29 mouse cellular contexts compared by ENCODE assay signal in the genomic region with DNA sequence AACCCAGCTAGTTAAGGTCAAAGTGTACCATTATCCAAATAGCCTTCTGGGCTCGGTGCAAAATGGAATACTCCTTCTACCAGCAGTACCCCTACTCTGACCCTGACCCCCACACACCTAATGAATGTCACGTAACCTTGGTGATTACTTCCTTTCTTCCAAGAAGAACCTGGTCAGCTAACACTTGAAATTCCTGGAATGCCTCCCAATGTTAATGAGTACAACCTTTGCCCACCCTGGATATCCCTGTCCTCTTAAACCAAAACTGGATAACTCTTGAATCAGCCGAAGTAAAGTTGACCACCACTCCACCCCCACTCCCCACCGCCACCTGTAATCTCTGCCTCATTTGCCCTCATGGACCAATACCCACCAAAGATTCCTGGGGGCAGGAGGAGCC. TPM values are rescaled to one million over a fixed set of nuclear protein-coding genes. Genes with fewer than 3 reads are reported as not detected.
DNase-seq lines count a peak whose midpoint lies in the region; ATAC-seq and TF ChIP-seq lines count a peak whose summit lies in the region.
"Had no signal": no experiment of that assay in that cellular context is flagged by ENCODE, and none has a peak within 500 bp of the region (broad histone marks: within the 10 kb centered on the region; RNA-seq: fewer than 3 reads in every experiment).

No protein-coding gene starts in this region.

- no peaks in the 10 kb centered on the region for H3K27me3 ChIP-seq in lung, embryonic 16.5 days (ENCODE audit: control insufficient read depth, insufficient read depth, low read depth, low read length)
- H3K27me3 ChIP-seq in kidney, adult 2 months (replicated peaks; ENCODE audit: control insufficient read depth, insufficient read depth, low read length): no peaks in the 10 kb centered on the region; the same call in 1 of the 2 replicates
- no peaks in the 10 kb centered on the region for H3K27me3 ChIP-seq in hindbrain, embryonic 10.5 days (ENCODE audit: insufficient read depth, poor library complexity, severe bottlenecking)
- H3K27me3 ChIP-seq: embryonic facial prominence, embryonic 13.5 days; forebrain, embryonic 15.5 days; hindbrain, embryonic 15.5 days; midbrain, embryonic 15.5 days; Patski had no signal

- no peaks in the 10 kb centered on the region for H3K4me1 ChIP-seq in lung, embryonic 16.5 days (replicated peaks; ENCODE audit: control insufficient read depth, insufficient read depth, low read length)
- peaks cover 18% of the 10 kb centered on the region for H3K4me1 ChIP-seq in kidney, adult 2 months (ENCODE audit: control insufficient read depth, insufficient read depth, low read length)
- no peaks in the 10 kb centered on the region for H3K4me1 ChIP-seq in hindbrain, embryonic 10.5 days (replicated peaks)
- H3K4me1 ChIP-seq: embryonic facial prominence, embryonic 13.5 days; forebrain, embryonic 10.5 days; forebrain, embryonic 15.5 days; hindbrain, embryonic 15.5 days; midbrain, embryonic 15.5 days had no signal

- 50% methylated on average over 4 of the region's 4 CpGs for WGBS in lung, embryonic 16.5 days
- 39% methylated on average over 4 of the region's 4 CpGs for WGBS in kidney, adult 2 months
- 80% methylated on average over 4 of the region's 4 CpGs for WGBS in hindbrain, embryonic 10.5 days

- no peak overlapping the region for H3K27ac ChIP-seq in lung, embryonic 16.5 days (ENCODE audit: low read length)
- H3K27ac ChIP-seq in kidney, adult 2 months (ENCODE audit: insufficient read depth, low read depth, low read length): no peak overlapping the region
- no peak overlapping the region for H3K27ac ChIP-seq in hindbrain, embryonic 10.5 days
- H3K27ac ChIP-seq: embryonic facial prominence, embryonic 13.5 days; forebrain, embryonic 10.5 days; forebrain, embryonic 15.5 days; hindbrain, embryonic 15.5 days; liver, embryonic 12.5 days; macrophage; midbrain, embryonic 15.5 days; stomach, postnatal 0 days had no signal

- DNase-seq in lung, postnatal 4 days: no peak
- DNase-seq in kidney, adult 2 months: peak; percentile 90
- peak; percentile 24 for DNase-seq in kidney, postnatal 10 days
- DNase-seq in heart, postnatal 14 days: no peak
- no peak for DNase-seq in hindbrain, embryonic 10.5 days (ENCODE audit: low spot score)
- DNase-seq: adrenal gland, postnatal 25 days; cerebellum, adult 11-12 months; cerebellum, adult 9-11 months; embryo, embryonic 11 days; layer of hippocampus, postnatal 36 days; left cerebral cortex, postnatal 4 days; liver, postnatal 0 days; right cerebral cortex, postnatal 4 days; thymus, adult 18-20 months; thymus, postnatal 25 days had no signal

- intact Hi-C loops in heart, postnatal 14 days (cut with DNase I): no loop called here

- no peak for TF ChIP-seq CTCF in kidney, adult 2 months (conservative IDR thresholded peaks at IDR 0.05; ENCODE audit: insufficient read depth, insufficient read length, low read depth, low read length)

- peak; percentile 34 for ATAC-seq in lung, embryonic 16.5 days (ENCODE audit: low read depth)
- ATAC-seq in megakaryocyte progenitor cell, adult 5-6 weeks (replicated peaks; ENCODE audit: poor library complexity): no peak
- ATAC-seq: CD4-positive, CD25-positive, alpha-beta regulatory T cell, adult 4 months; forebrain, embryonic 15.5 days; inflammation-experienced regulatory T-cells, adult 6 months; liver, embryonic 12.5 days; liver, postnatal 0 days; lung, postnatal 0 days; midbrain, embryonic 15.5 days; Patski had no signal

- H3K9ac ChIP-seq in lung, embryonic 16.5 days (ENCODE audit: low read length): no peak overlapping the region
- H3K9ac ChIP-seq: embryonic facial prominence, embryonic 13.5 days; forebrain, embryonic 15.5 days; hindbrain, embryonic 15.5 days; liver, embryonic 12.5 days; liver, postnatal 0 days; midbrain, embryonic 15.5 days had no signal

- H3K4me3 ChIP-seq in lung, embryonic 16.5 days (ENCODE audit: low read length): no peak overlapping the region
- H3K4me3 ChIP-seq in kidney, adult 2 months (ENCODE audit: insufficient read depth, low read depth, low read length): no peak overlapping the region
- H3K4me3 ChIP-seq in hindbrain, embryonic 10.5 days: no peak overlapping the region
- H3K4me3 ChIP-seq: embryonic facial prominence, embryonic 13.5 days; forebrain, embryonic 10.5 days; forebrain, embryonic 15.5 days; hindbrain, embryonic 15.5 days; liver, embryonic 12.5 days; midbrain, embryonic 15.5 days had no signal

- H3K4me2 ChIP-seq in lung, embryonic 16.5 days (ENCODE audit: low read depth, low read length): no peak overlapping the region
- H3K4me2 ChIP-seq: embryonic facial prominence, embryonic 13.5 days; forebrain, embryonic 15.5 days; hindbrain, embryonic 15.5 days; liver, embryonic 12.5 days; midbrain, embryonic 15.5 days had no signal

- no peak for TF ChIP-seq POLR2A in kidney, adult 2 months (IDR thresholded peaks at IDR 0.05; ENCODE audit: low read depth, low read length)

- no peaks in the 10 kb centered on the region for H3K36me3 ChIP-seq in lung, embryonic 16.5 days (ENCODE audit: control insufficient read depth, insufficient read depth, low read length)
- no peaks in the 10 kb centered on the region for H3K36me3 ChIP-seq in kidney, adult 2 months (ENCODE audit: control insufficient read depth, insufficient read depth, low read length)
- H3K36me3 ChIP-seq in hindbrain, embryonic 10.5 days: no peaks in the 10 kb centered on the region
- H3K36me3 ChIP-seq: embryonic facial prominence, embryonic 13.5 days; forebrain, embryonic 10.5 days; forebrain, embryonic 15.5 days; hindbrain, embryonic 15.5 days; liver, embryonic 12.5 days; midbrain, embryonic 15.5 days had no signal

- H3K9me3 ChIP-seq in lung, embryonic 16.5 days (ENCODE audit: control insufficient read depth, low read length): no peaks in the 10 kb centered on the region
- H3K9me3 ChIP-seq in hindbrain, embryonic 10.5 days: 0 out of 2 replicates have a peak, but pooled peaks cover 6% of the 10 kb centered on the region
- H3K9me3 ChIP-seq: embryonic facial prominence, embryonic 13.5 days; forebrain, embryonic 10.5 days; forebrain, embryonic 15.5 days; hindbrain, embryonic 15.5 days; liver, embryonic 12.5 days; midbrain, embryonic 15.5 days had no signal

RNA-seq across cellular contexts. Expression of gene Gpt2, which starts 19.1 kb away (rescaled TPM):
- 13.8 and 15.5 TPM in 2 replicates for polyA plus RNA-seq in lung, embryonic 16.5 days (2015; fragmentation: Nextera tagmentation; extraction: Ambion mirVana)
- 51.5 and 55.9 TPM in 2 replicates for polyA plus RNA-seq in kidney, adult 2 months (2012; rRNA removed)
- total RNA-seq in megakaryocyte progenitor cell, adult 5-6 weeks (2015): 2.5 and 3.5 TPM in 2 replicates
- total RNA-seq in megakaryocyte progenitor cell, adult 5-6 weeks (2017): 4.6 and 5.3 TPM in 2 replicates
- total RNA-seq in heart, postnatal 14 days (2021): 10 to 100 TPM; 37.6 to 45.2 TPM
- 32.2 and 35.3 TPM in 2 replicates for polyA plus RNA-seq in hindbrain, embryonic 10.5 days (2016; fragmentation: Nextera tagmentation; extraction: Ambion mirVana)

RNA-seq across cellular contexts. Expression of gene 4921524J17Rik, which starts 40.6 kb away (rescaled TPM):
- polyA plus RNA-seq in lung, embryonic 16.5 days (2015; fragmentation: Nextera tagmentation; extraction: Ambion mirVana): 38.2 and 44.6 TPM in 2 replicates
- 4.2 and 6.9 TPM in 2 replicates for polyA plus RNA-seq in kidney, adult 2 months (2012; rRNA removed)
- 33.6 and 42.2 TPM in 2 replicates for total RNA-seq in megakaryocyte progenitor cell, adult 5-6 weeks (2015)
- 58.3 and 61.4 TPM in 2 replicates for total RNA-seq in megakaryocyte progenitor cell, adult 5-6 weeks (2017)
- 10 to 100 TPM; 20.7 to 23.2 TPM for total RNA-seq in heart, postnatal 14 days (2021)
- polyA plus RNA-seq in hindbrain, embryonic 10.5 days (2016; fragmentation: Nextera tagmentation; extraction: Ambion mirVana): 39.8 and 42.9 TPM in 2 replicates

Comparison
In these comparisons a context has a peak if more than half of its experiments do, and no peak if none do; other contexts are left out.
1. DNase-seq: peak in kidney, adult 2 months (single experiment) and kidney, postnatal 10 days (single experiment); none in lung, postnatal 4 days (0 of 2), heart, postnatal 14 days (0 of 2) and hindbrain, embryonic 10.5 days (single experiment).